Mouse (Mus musculus): ENCODE results near the gene Cflar. TPM values are rescaled to one million over a fixed set of nuclear protein-coding genes. Genes with fewer than 3 reads are reported as not detected.
"Not testable (repeated sequence)": the region's sequence is repeated elsewhere in the genome, so short reads cannot be mapped to it uniquely, and the experiment has no call there.

The Cflar gene
- polyA plus RNA-seq (2012; rRNA removed), result 7.1 and 8.2 TPM in 2 replicates

DNA sequence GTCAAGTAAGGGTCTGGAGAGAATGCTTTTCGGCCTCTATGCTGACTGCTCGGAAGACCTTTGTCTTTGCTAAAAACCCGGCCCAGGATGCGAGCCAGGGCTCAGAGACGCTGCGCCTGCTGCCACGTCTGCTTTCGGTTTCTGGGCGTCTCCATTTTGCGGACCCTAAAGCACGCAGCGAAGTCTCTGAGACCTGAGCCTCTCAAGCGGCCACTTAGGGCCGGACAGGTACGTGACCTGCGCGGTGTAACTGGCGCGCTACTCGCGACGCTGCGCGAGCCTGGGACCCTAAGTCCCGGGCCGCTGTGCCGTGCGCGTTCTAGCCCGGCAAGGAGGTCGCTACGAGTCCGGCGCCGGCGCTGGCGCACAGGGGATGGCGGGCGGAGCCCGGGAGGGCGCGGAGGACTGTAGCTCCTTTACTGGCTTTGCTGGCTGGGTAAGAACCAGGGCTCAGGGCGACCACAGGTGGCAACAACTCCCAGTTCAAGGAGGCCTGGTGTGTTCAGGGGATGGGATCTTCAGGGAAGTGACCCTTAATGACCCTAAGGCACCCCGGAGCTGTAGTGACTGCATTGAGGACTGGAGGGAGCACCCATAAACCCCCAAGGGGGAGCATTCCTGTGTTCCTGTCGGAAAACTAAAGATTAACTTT lies at the start of gene Cflar:
Gene Cflar (plus strand): TSS at position 144 of the 652 bp plus-strand sequence.
- TF ChIP-seq CTCF (IDR thresholded peaks at IDR 0.05; ENCODE audit: control insufficient read depth, insufficient read depth, insufficient replicate concordance, low read depth, low read length), result no peak
- TF ChIP-seq POLR2A (IDR thresholded peaks at IDR 0.05; ENCODE audit: control insufficient read depth, low read depth, low read length), result no peak
- Histone ChIP-seq H3K27me3 (ENCODE audit: control insufficient read depth, insufficient read depth, low read length) (no peaks in the 10 kb centered on the region), H3K36me3 (ENCODE audit: control insufficient read depth, insufficient read depth, low read length) (no peaks in the 10 kb centered on the region), H3K4me3 (ENCODE audit: control insufficient read depth, low read depth, low read length) (peak within 1 kb of the TSS; percentile 76), H3K4me1 (ENCODE audit: control insufficient read depth, insufficient read depth, low read length) (peaks cover 6% of the 10 kb centered on the region), H3K27ac (ENCODE audit: control insufficient read depth, insufficient read depth, low read depth, low read length) (peak within 1 kb of the TSS; percentile 89)

GRCm38 (mm10) chr1:58662671-58663070 lies 48.6 kb upstream of the Cflar start:
- not testable (repeated sequence) for H3K4me1 ChIP-seq (ENCODE audit: control insufficient read depth, insufficient read depth, low read length); H3K4me3 ChIP-seq (ENCODE audit: control insufficient read depth, low read depth, low read length); H3K27ac ChIP-seq (ENCODE audit: control insufficient read depth, insufficient read depth, low read depth, low read length); H3K27me3 ChIP-seq (ENCODE audit: control insufficient read depth, insufficient read depth, low read length); H3K36me3 ChIP-seq (ENCODE audit: control insufficient read depth, insufficient read depth, low read length)

DNA sequence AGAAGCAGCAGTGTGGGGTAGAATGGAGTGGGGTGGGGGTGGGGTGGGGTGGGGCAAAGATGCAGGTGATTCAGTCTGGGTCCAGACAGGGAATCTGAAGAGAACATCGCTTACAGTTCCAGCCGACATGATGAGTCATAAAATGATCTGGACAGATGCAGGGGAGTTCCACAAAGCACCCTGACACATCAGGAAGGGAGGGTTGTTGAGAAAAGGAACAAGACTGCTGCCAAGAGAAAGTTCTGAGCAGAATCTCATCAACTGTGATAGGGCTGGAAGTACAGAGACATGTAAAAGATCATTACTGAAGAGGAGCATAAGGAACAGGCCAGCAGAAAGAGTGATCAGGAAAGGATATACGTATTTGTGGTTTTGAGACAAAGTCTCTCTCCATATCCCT lies 47.9 kb upstream of the Cflar start:
- H3K27ac ChIP-seq (ENCODE audit: control insufficient read depth, insufficient read depth, low read depth, low read length); H3K27me3 ChIP-seq (ENCODE audit: control insufficient read depth, insufficient read depth, low read length); H3K4me1 ChIP-seq (ENCODE audit: control insufficient read depth, insufficient read depth, low read length); H3K36me3 ChIP-seq (ENCODE audit: control insufficient read depth, insufficient read depth, low read length); H3K4me3 ChIP-seq (ENCODE audit: control insufficient read depth, low read depth, low read length): not testable (repeated sequence)

GRCm38 (mm10) chr1:58668191-58668590 lies 43.1 kb upstream of the Cflar start:
- H3K36me3 ChIP-seq (ENCODE audit: control insufficient read depth, insufficient read depth, low read length), result no peaks in the 10 kb centered on the region
- H3K27ac ChIP-seq (ENCODE audit: control insufficient read depth, insufficient read depth, low read depth, low read length), result no peak overlapping the region
- H3K4me1 ChIP-seq (ENCODE audit: control insufficient read depth, insufficient read depth, low read length), result no peaks in the 10 kb centered on the region
- H3K4me3 ChIP-seq (ENCODE audit: control insufficient read depth, low read depth, low read length), result no peak overlapping the region
- H3K27me3 ChIP-seq (ENCODE audit: control insufficient read depth, insufficient read depth, low read length), result no peaks in the 10 kb centered on the region
- TF ChIP-seq POLR2A (IDR thresholded peaks at IDR 0.05; ENCODE audit: control insufficient read depth, low read depth, low read length) (no peak), CTCF (IDR thresholded peaks at IDR 0.05; ENCODE audit: control insufficient read depth, insufficient read depth, insufficient replicate concordance, low read depth, low read length) (no peak)

GRCm38 (mm10) chr1:58669635-58670034 lies 41.7 kb upstream of the Cflar start:
- not testable (repeated sequence) for H3K27ac ChIP-seq (ENCODE audit: control insufficient read depth, insufficient read depth, low read depth, low read length)

DNA sequence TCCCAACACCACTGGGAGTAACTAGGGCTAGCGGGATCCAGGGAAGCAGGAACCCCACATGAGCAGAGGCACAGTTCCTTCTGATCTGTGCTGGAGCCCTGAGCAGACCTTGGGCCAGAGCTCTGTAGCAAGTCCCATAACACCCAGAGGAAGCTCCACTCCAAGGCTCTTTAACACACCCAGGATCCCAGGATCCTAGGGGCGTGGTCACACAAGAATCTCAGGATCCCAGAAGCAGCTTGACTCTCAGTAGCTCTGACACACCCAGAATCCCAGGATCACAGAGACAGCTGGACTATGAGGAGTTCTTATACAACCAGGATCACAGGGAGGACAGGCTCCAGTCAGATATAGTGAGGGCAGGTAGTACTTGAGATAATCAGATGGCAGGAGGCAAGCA lies 39.2 kb upstream of the Cflar start:
- TF ChIP-seq CTCF (IDR thresholded peaks at IDR 0.05; ENCODE audit: control insufficient read depth, insufficient read depth, insufficient replicate concordance, low read depth, low read length) (no peak), POLR2A (IDR thresholded peaks at IDR 0.05; ENCODE audit: control insufficient read depth, low read depth, low read length) (no peak)
- no peak overlapping the region for H3K4me3 ChIP-seq (ENCODE audit: control insufficient read depth, low read depth, low read length)
- H3K36me3 ChIP-seq (ENCODE audit: control insufficient read depth, insufficient read depth, low read length), result no peaks in the 10 kb centered on the region
- no peak overlapping the region for H3K27ac ChIP-seq (ENCODE audit: control insufficient read depth, insufficient read depth, low read depth, low read length)
- no peaks in the 10 kb centered on the region for H3K4me1 ChIP-seq (ENCODE audit: control insufficient read depth, insufficient read depth, low read length)
- H3K27me3 ChIP-seq (ENCODE audit: control insufficient read depth, insufficient read depth, low read length), result no peaks in the 10 kb centered on the region

More at GRCm38 (mm10) chr1:58669635-58670034, 41.7 kb upstream of the Cflar start:
- not testable (repeated sequence) for H3K36me3 ChIP-seq (ENCODE audit: control insufficient read depth, insufficient read depth, low read length); H3K27me3 ChIP-seq (ENCODE audit: control insufficient read depth, insufficient read depth, low read length); H3K4me3 ChIP-seq (ENCODE audit: control insufficient read depth, low read depth, low read length); H3K4me1 ChIP-seq (ENCODE audit: control insufficient read depth, insufficient read depth, low read length)

GRCm38 (mm10) chr1:58675011-58675410 lies 36.3 kb upstream of the Cflar start:
- H3K4me3 ChIP-seq (ENCODE audit: control insufficient read depth, low read depth, low read length), result no peak overlapping the region
- TF ChIP-seq POLR2A (IDR thresholded peaks at IDR 0.05; ENCODE audit: control insufficient read depth, low read depth, low read length) (no peak), CTCF (IDR thresholded peaks at IDR 0.05; ENCODE audit: control insufficient read depth, insufficient read depth, insufficient replicate concordance, low read depth, low read length) (no peak)
- H3K27me3 ChIP-seq (ENCODE audit: control insufficient read depth, insufficient read depth, low read length), result no peaks in the 10 kb centered on the region
- H3K36me3 ChIP-seq (ENCODE audit: control insufficient read depth, insufficient read depth, low read length), result no peaks in the 10 kb centered on the region
- H3K4me1 ChIP-seq (ENCODE audit: control insufficient read depth, insufficient read depth, low read length), result no peaks in the 10 kb centered on the region
- H3K27ac ChIP-seq (ENCODE audit: control insufficient read depth, insufficient read depth, low read depth, low read length), result no peak overlapping the region

DNA sequence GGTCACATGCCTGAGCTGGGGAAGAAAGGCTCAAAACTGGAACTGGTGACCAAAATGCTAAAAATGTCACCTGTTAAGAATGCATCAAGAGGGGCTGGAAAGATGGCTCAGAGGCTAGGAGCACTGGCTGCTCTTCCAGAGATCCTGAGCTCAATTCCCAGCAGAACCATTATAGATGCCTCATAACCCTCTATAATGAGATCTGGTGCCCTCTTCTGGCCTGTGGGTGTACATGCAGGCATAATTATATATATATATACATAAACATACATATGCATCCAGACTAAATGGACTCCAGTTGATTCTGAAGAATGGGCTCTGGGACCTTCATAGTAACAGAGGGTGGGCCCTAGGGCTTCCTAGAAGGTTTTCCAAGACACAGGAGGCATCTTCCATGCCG lies 33.7 kb upstream of the Cflar start:
- Histone ChIP-seq H3K27ac (ENCODE audit: control insufficient read depth, insufficient read depth, low read depth, low read length) (no peak overlapping the region), H3K27me3 (ENCODE audit: control insufficient read depth, insufficient read depth, low read length) (no peaks in the 10 kb centered on the region), H3K4me3 (ENCODE audit: control insufficient read depth, low read depth, low read length) (no peak overlapping the region), H3K4me1 (ENCODE audit: control insufficient read depth, insufficient read depth, low read length) (no peaks in the 10 kb centered on the region), H3K36me3 (ENCODE audit: control insufficient read depth, insufficient read depth, low read length) (no peaks in the 10 kb centered on the region)
- TF ChIP-seq CTCF (IDR thresholded peaks at IDR 0.05; ENCODE audit: control insufficient read depth, insufficient read depth, insufficient replicate concordance, low read depth, low read length) (no peak), POLR2A (IDR thresholded peaks at IDR 0.05; ENCODE audit: control insufficient read depth, low read depth, low read length) (no peak)

DNA sequence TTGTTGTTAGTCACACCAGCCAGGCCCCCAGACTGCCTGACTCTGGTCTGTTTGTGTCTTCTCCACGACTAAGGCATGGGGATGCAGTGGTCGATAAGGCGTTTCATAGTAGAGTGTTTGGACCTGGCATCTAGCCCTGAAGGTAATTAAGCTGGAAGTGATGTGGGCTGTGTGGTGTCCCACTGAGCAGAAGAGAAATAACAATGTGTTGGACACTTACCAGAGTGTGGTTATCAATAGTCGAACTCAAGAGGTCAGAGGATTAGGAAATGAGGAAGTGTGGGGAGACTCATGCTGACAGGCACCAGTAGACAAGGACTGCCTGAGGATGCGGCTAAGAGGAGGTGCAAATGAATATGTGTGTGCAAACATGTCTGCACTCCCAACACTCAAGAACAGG lies 32.9 kb upstream of the Cflar start:
- not testable (repeated sequence) for H3K4me3 ChIP-seq (ENCODE audit: control insufficient read depth, low read depth, low read length); H3K27ac ChIP-seq (ENCODE audit: control insufficient read depth, insufficient read depth, low read depth, low read length); H3K36me3 ChIP-seq (ENCODE audit: control insufficient read depth, insufficient read depth, low read length); H3K27me3 ChIP-seq (ENCODE audit: control insufficient read depth, insufficient read depth, low read length); H3K4me1 ChIP-seq (ENCODE audit: control insufficient read depth, insufficient read depth, low read length)
